Mouse (Mus musculus) neural tube, embryonic 13.5 days (tissue): ENCODE measurements around the gene Gga3. TPM values are rescaled to one million over a fixed set of nuclear protein-coding genes. Genes with fewer than 3 reads are reported as not detected.

Experiments used
- ATAC-seq: fragments of 200-750 bp; cut with Nextera tagmentation; 2 replicates; pipeline ENCODE4 v1.8.0; 2017; ENCODE audit warnings: low read depth, mild to moderate bottlenecking, moderate TSS enrichment, moderate library complexity
- H3K27ac ChIP-seq: fragments of 300-500 bp; sonication (generic); replicated peaks from 2 replicates; pipeline ENCODE4 v1.5.1; 2015; ENCODE audit warnings: moderate library complexity, mild to moderate bottlenecking, inconsistent platforms
- H3K27me3 ChIP-seq: fragments of 300-500 bp; sonication (generic); 2 replicates; pipeline ENCODE4 v1.6.1; 2015; ENCODE audit warnings: mild to moderate bottlenecking, inconsistent platforms
- H3K36me3 ChIP-seq: fragments of 300-500 bp; sonication (generic); 2 replicates; pipeline ENCODE4 v1.6.1; 2015; ENCODE audit warnings: mild to moderate bottlenecking, inconsistent platforms
- H3K4me1 ChIP-seq: fragments of 300-500 bp; sonication (generic); replicated peaks from 2 replicates; pipeline ENCODE4 v1.6.1; 2015; ENCODE audit warnings: inconsistent platforms
- H3K4me2 ChIP-seq: fragments of 300-500 bp; sonication (generic); 2 replicates; pipeline ENCODE4 v1.6.1; 2015; ENCODE audit warnings: inconsistent platforms, mild to moderate bottlenecking, moderate library complexity
- H3K4me3 ChIP-seq: fragments of 300-500 bp; sonication (generic); 2 replicates; pipeline ENCODE4 v1.5.1; 2015; ENCODE audit warnings: mild to moderate bottlenecking, inconsistent platforms
- H3K9ac ChIP-seq: fragments of 300-500 bp; sonication (generic); 2 replicates; pipeline ENCODE4 v1.6.1; 2015; ENCODE audit warnings: moderate library complexity, mild to moderate bottlenecking, inconsistent platforms
- H3K9me3 ChIP-seq: fragments of 300-500 bp; sonication (generic); 2 replicates; pipeline ENCODE4 v1.6.1; 2016; ENCODE audit warnings: inconsistent platforms
- WGBS: fragments of 180-500 bp; shearing (Covaris S2); methylation state at CpG from one replicate; pipeline ENCODE4 v1.1.7; 2015; 5-methylcytosine and 5-hydroxymethylcytosine counted together
- polyA plus RNA-seq: library from polyadenylated mRNA; unstranded; fragments of >200 nt; fragmentation: Nextera tagmentation; extraction: Ambion mirVana; gene quantifications from 2 replicates; pipeline ENCODE4 v1.2.1, GENCODE M21; 2015

Gga3 gene
- polyA plus RNA-seq, 1 experiment from 2014 or later = 36.4 TPM

DNA sequence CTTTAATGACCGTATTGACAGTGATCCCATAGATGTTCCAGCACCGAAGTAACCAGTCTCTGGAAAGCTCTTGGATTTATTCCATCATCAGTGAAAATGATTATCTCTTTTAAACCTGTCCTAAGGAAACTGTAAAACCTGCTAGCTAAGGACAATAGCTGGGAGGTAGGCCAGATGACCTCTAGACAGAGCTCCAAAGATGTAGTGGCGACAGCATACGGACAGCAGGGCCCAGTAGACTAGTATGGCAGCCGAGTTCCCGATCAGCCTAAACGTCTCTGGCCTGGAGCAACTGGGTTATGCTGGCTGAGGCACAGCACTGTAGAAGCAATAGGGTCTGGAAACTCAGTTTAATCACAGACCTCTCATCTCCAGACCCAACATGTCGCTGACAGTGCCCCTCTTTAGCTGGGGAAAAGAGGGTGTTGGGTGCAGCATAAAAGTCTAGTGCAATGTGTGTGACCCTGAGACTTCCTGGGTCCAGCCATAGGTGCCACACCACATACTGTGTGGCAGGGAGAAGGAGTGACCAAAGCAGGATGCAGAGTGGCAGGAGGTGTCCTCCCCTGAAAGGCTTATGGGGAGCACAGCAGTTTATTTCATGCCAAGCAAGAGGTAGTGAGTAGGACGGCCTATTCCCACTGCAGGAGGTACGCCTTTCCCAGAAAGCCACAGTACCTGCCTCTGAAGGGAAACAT, 19.3 kb downstream of the Gga3 start:
- Histone ChIP-seq H3K27ac (no peak overlapping the region), H3K36me3 (peaks cover 93% of the 10 kb centered on the region), H3K4me1 (no peaks in the 10 kb centered on the region), H3K4me3 (no peak overlapping the region), H3K9ac (no peak overlapping the region), H3K27me3 (no peaks in the 10 kb centered on the region), H3K4me2 (no peak overlapping the region), H3K9me3 (no peaks in the 10 kb centered on the region)
- 86% methylated on average over 10 of the region's 10 CpGs for WGBS
- ATAC-seq = no peak

- Histone ChIP-seq H3K27me3 (no peaks in the 10 kb centered on the region), H3K4me3 (no peak overlapping the region), H3K27ac (0 out of 2 replicates have a peak overlapping the region, but pooled peaks have one; percentile 13), H3K9me3 (no peaks in the 10 kb centered on the region), H3K4me2 (no peak overlapping the region), H3K4me1 (no peaks in the 10 kb centered on the region), H3K36me3 (peaks cover 96% of the 10 kb centered on the region), H3K9ac (no peak overlapping the region)
- ATAC-seq = no peak
- WGBS = 81% methylated on average over 10 of the region's 10 CpGs
These were observed 20.8 kb downstream of the Gga3 start for GRCm38 (mm10) chr11:115582913-115583606.

DNA sequence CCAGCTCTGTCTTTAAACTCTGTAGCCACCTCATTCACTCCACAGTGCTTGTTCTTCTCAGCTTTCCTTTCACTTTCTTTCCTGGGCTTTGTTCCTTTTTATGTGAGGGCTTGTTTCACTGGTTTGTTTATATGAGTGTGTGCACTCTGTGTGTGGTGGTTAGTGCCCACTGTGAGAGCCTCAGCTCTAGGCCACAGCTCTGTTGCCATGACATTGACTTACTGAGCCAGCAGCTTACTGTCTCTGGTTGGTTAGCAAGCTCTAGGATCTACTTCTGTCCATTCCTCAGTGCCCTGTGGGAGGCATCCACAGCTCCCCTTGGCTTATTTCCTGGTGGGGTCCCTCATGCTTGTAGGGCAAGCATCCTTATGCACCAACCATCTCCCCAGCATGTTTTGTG, 24.8 kb downstream of the Gga3 start:
- Histone ChIP-seq H3K9me3 (no peaks in the 10 kb centered on the region), H3K4me3 (no peak overlapping the region), H3K4me2 (no peak overlapping the region), H3K9ac (no peak overlapping the region), H3K27me3 (no peaks in the 10 kb centered on the region), H3K4me1 (no peaks in the 10 kb centered on the region), H3K27ac (no peak overlapping the region), H3K36me3 (peaks cover 72% of the 10 kb centered on the region)
- ATAC-seq = no peak

DNA sequence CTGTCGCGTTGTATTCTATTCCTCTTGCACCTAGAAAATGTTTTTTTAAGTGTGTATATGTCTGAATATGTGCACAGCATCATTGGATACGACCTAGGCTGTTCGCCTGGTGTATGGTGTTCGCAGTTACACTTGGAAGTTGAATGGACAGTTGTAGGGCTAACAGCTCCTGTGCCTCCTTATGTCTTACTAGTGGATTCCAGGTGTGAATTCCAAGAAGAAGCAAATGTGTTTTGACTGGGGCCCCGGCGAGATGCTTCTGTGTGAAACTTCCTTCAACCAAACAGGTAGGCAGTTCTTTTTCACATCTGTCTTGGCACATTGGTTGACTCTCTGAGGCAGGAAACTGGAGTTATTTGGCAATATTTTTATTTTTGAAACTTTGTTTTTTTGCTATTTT, 38.9 kb downstream of the Gga3 start:
- Histone ChIP-seq H3K27me3 (no peaks in the 10 kb centered on the region), H3K4me3 (peak overlapping the region; percentile 85), H3K36me3 (peaks cover 38% of the 10 kb centered on the region), H3K4me2 (peak overlapping the region; percentile 95), H3K4me1 (peaks cover 15% of the 10 kb centered on the region), H3K9me3 (no peaks in the 10 kb centered on the region), H3K27ac (no peak overlapping the region), H3K9ac (peak overlapping the region; percentile 81)
- WGBS = 25% methylated on average over 7 of the region's 7 CpGs
- ATAC-seq = no peak

DNA sequence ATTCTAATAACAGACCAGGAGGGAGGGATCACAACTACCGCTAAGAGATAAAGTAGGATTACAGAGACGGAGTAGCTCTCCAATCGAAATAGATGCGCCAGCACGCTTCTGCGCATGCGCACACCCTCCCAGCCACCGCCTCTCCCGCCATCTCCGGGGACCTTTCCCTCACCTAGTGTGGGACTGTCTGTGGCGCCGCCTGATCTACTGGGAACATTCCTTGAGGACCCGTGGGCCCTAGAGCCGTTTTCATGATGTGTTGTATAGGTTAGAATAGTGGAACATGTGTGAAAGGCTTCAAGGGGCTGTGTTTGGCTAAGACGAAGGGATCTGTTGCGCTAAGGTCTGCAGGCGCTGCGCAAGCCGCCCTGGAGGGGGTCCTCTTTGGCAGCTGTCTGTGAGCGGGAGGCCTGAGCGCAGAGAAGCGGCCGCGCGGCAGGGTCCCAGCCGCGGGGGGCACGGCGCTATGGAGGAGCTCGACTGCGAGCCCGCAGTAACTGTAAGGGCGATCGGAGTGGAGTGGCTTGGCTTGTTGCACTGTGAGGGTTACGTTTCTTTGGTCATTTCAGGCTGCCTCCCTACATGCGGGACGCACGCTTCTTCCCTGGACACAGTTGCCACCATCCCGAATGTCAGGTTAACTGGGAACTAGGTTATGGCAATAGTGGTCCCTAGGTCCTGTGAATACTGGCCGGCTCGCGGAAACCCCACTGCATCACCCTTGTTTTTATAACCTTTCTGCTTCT, 39.6 kb downstream of the Gga3 start, which contains the start of gene Nup85:
Nup85 (plus strand) TSS at position 371 of the 746 bp plus-strand sequence.
- Histone ChIP-seq H3K4me2 (peak within 1 kb of the TSS; percentile 95), H3K36me3 (peaks cover 31% of the 10 kb centered on the region), H3K4me1 (peaks cover 15% of the 10 kb centered on the region), H3K27ac (peak within 1 kb of the TSS; percentile 82), H3K9me3 (no peaks in the 10 kb centered on the region), H3K4me3 (peak within 1 kb of the TSS; percentile 85), H3K9ac (peak within 1 kb of the TSS; percentile 81), H3K27me3 (no peaks in the 10 kb centered on the region)
- WGBS = under 1% methylated on average over 42 of the region's 42 CpGs
- ATAC-seq = peak; percentile 94

GRCm38 (mm10) chr11:115563406-115563805, 40.4 kb downstream of the Gga3 start:
- H3K27me3 ChIP-seq = no peaks in the 10 kb centered on the region
- no peak for ATAC-seq

GRCm38 (mm10) chr11:115555717-115556116, 48.1 kb downstream of the Gga3 start:
- H3K36me3 ChIP-seq = no peaks in the 10 kb centered on the region
- no peaks in the 10 kb centered on the region for H3K9me3 ChIP-seq
- WGBS = 80% methylated on average over 17 of the region's 17 CpGs
- H3K4me3 ChIP-seq = no peak overlapping the region
- ATAC-seq = no peak
- no peak overlapping the region for H3K9ac ChIP-seq
- H3K27ac ChIP-seq = no peak overlapping the region
- no peaks in the 10 kb centered on the region for H3K4me1 ChIP-seq
- H3K27me3 ChIP-seq = 0 out of 2 replicates have a peak, but pooled peaks cover 3% of the 10 kb centered on the region
- no peak overlapping the region for H3K4me2 ChIP-seq

More at GRCm38 (mm10) chr11:115563406-115563805, 40.4 kb downstream of the Gga3 start:
- H3K4me3 ChIP-seq = peak overlapping the region; percentile 85
- peaks cover 23% of the 10 kb centered on the region for H3K36me3 ChIP-seq
- peak overlapping the region; percentile 82; the same call in 1 of the 2 replicates for H3K27ac ChIP-seq
- peak overlapping the region; percentile 95 for H3K4me2 ChIP-seq
- peaks cover 15% of the 10 kb centered on the region for H3K4me1 ChIP-seq
- H3K9ac ChIP-seq = peak overlapping the region; percentile 81
- H3K9me3 ChIP-seq = no peaks in the 10 kb centered on the region
- WGBS = 49% methylated on average over 4 of the region's 4 CpGs

DNA sequence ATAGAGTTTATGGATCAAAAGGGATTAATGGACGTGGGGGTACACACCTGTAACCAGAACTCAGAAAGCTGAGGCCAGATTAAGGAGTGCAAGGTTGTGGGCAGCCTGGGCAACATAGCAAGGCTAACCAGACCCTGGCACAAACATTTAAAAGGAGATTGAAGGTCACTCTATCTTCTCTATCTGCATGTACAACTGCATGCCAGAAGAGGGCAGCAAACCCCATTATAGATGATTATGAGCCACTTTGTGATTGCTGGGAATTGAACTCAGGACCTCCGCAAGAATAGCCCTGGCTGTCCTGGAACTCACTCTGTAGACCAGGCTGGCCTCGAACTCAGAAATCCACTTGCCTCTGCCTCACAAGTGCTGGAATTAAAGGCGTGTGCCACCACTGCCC, 51.1 kb downstream of the Gga3 start:
- H3K4me1 ChIP-seq = no peaks in the 10 kb centered on the region
- no peak for ATAC-seq
- no peak overlapping the region for H3K27ac ChIP-seq
- H3K9me3 ChIP-seq = no peaks in the 10 kb centered on the region
- H3K36me3 ChIP-seq = no peaks in the 10 kb centered on the region
- H3K4me2 ChIP-seq = no peak overlapping the region
- 0 out of 2 replicates have a peak, but pooled peaks cover 3% of the 10 kb centered on the region for H3K27me3 ChIP-seq
- WGBS = 58% methylated on average over 4 of the region's 4 CpGs
- no peak overlapping the region for H3K9ac ChIP-seq
- no peak overlapping the region for H3K4me3 ChIP-seq

GRCm38 (mm10) chr11:115543571-115543970, 60.3 kb downstream of the Gga3 start:
- WGBS = 85% methylated on average over 4 of the region's 4 CpGs
- H3K27me3 ChIP-seq = peaks cover 12% of the 10 kb centered on the region; the same call in 1 of the 2 replicates
- ATAC-seq = no peak
- H3K4me2 ChIP-seq = no peak overlapping the region
- H3K9me3 ChIP-seq = no peaks in the 10 kb centered on the region
- no peak overlapping the region for H3K9ac ChIP-seq
- no peak overlapping the region for H3K4me3 ChIP-seq
- H3K4me1 ChIP-seq = no peaks in the 10 kb centered on the region
- no peaks in the 10 kb centered on the region for H3K36me3 ChIP-seq
- no peak overlapping the region for H3K27ac ChIP-seq

DNA sequence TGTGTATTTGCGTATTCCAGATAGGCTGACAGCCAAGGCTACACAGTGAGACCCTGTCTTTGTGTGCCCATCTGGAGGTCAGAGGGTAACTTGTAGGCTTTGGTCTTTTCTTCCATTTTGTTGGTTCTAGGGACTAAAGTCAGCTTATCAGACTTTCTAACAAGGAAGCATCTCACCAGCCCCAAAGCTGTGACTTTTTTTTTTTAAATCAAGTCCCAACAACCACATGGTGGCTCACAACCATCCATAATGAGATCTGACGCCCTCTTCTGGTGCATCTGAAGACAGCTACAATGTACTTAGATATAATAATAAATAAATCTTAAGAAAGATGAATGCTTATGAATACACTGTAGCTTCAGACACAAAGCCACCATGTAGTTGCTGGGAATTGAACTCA, 65.8 kb downstream of the Gga3 start:
- H3K36me3 ChIP-seq = peaks cover 13% of the 10 kb centered on the region
- no peak overlapping the region for H3K27ac ChIP-seq
- H3K27me3 ChIP-seq = 0 out of 2 replicates have a peak, but pooled peaks cover 3% of the 10 kb centered on the region
- WGBS = 67% methylated on average over 2 of the region's 2 CpGs
- no peaks in the 10 kb centered on the region for H3K9me3 ChIP-seq
- H3K4me1 ChIP-seq = peaks cover 21% of the 10 kb centered on the region
- no peak overlapping the region for H3K9ac ChIP-seq
- no peak overlapping the region for H3K4me3 ChIP-seq
- no peak overlapping the region for H3K4me2 ChIP-seq
- ATAC-seq = no peak

- Histone ChIP-seq H3K36me3 (peaks cover 23% of the 10 kb centered on the region), H3K4me1 (peaks cover 21% of the 10 kb centered on the region), H3K4me3 (peak overlapping the region; percentile 91), H3K4me2 (peak overlapping the region; percentile 73), H3K27me3 (no peaks in the 10 kb centered on the region), H3K9me3 (no peaks in the 10 kb centered on the region), H3K9ac (peak overlapping the region; percentile 49; the same call in 1 of the 2 replicates), H3K27ac (peak overlapping the region; percentile 99)
- ATAC-seq = peak; percentile 22; the same call in 1 of the 2 replicates
- WGBS = 81% methylated on average over 10 of the region's 10 CpGs
These were observed 66.8 kb downstream of the Gga3 start for GRCm38 (mm10) chr11:115536856-115537568.
